Mouse (Mus musculus): ENCODE results near the gene Imp3. TPM values are rescaled to one million over a fixed set of nuclear protein-coding genes. Genes with fewer than 3 reads are reported as not detected.
"Not testable (repeated sequence)": the region's sequence is repeated elsewhere in the genome, so short reads cannot be mapped to it uniquely, and the experiment has no call there.

Imp3 gene
- polyA plus RNA-seq, 1 experiment from 2014 or later, result 73.9 TPM

DNA sequence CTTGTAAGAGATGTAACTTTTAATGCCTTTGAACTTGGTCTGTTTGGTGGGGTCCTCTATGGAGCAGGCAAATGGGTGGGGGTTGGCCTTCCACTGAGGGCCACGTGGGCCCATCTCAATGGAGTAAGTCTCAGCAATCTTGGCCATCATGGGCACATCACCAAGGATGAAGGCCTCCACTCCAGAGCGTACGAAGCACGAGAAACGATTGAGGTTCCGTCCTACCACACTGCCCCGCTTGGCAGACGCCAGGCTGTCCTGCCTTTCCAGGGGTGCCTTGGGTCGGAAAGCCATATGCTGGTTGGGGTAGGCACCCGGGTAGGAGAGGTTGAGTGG, 11.3 kb upstream of the Imp3 start:
- Histone ChIP-seq H3K4me3 (replicated peaks; ENCODE audit: low read length) (peak overlapping the region; percentile 44), H3K36me3 (ENCODE audit: control insufficient read depth, insufficient read depth, low read length) (peaks cover 11% of the 10 kb centered on the region), H3K4me1 (ENCODE audit: control insufficient read depth, insufficient read depth, low read length) (peaks cover 40% of the 10 kb centered on the region), H3K9ac (ENCODE audit: low read length) (no peak overlapping the region), H3K4me2 (ENCODE audit: low read depth, low read length) (peak overlapping the region; percentile 89), H3K27me3 (ENCODE audit: control insufficient read depth, insufficient read depth, low read length) (no peaks in the 10 kb centered on the region), H3K27ac (ENCODE audit: low read length) (no peak overlapping the region), H3K9me3 (replicated peaks; ENCODE audit: control insufficient read depth, low read length) (no peaks in the 10 kb centered on the region; the same call in 1 of the 2 replicates)
- WGBS, result 94% methylated on average over 10 of the region's 10 CpGs
- no peak for ATAC-seq (ENCODE audit: insufficient read depth, low FRiP score)

DNA sequence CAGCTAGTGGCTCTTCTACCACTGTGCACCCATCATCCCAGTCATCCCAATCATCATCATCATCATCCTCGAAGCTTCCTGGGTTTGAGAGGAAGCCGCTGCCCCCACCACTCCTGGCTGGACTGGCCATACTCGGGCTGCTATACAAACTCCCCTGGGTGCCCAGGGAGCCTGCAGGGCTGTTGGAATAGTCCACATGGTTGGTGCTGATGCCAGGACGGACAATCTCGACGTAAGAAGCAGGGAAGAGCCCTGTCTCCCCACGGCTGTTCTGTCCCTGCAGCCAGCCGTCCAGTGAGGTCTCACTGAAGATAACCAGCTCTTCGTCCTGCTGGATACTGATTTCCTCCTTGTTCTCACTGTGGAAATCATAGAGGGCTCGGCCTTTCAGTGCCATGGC, 10.9 kb upstream of the Imp3 start:
- Histone ChIP-seq H3K4me2 (ENCODE audit: low read depth, low read length) (peak overlapping the region; percentile 89), H3K27ac (ENCODE audit: low read length) (peak overlapping the region; percentile 97), H3K4me3 (replicated peaks; ENCODE audit: low read length) (peak overlapping the region; percentile 73), H3K4me1 (ENCODE audit: control insufficient read depth, insufficient read depth, low read length) (peaks cover 40% of the 10 kb centered on the region), H3K9ac (ENCODE audit: low read length) (peak overlapping the region; percentile 84), H3K36me3 (ENCODE audit: control insufficient read depth, insufficient read depth, low read length) (peaks cover 10% of the 10 kb centered on the region), H3K27me3 (ENCODE audit: control insufficient read depth, insufficient read depth, low read length) (no peaks in the 10 kb centered on the region; the same call in 1 of the 2 replicates), H3K9me3 (replicated peaks; ENCODE audit: control insufficient read depth, low read length) (no peaks in the 10 kb centered on the region; the same call in 1 of the 2 replicates)
- WGBS, result 74% methylated on average over 10 of the region's 10 CpGs
- no peak for ATAC-seq (ENCODE audit: insufficient read depth, low FRiP score)

DNA sequence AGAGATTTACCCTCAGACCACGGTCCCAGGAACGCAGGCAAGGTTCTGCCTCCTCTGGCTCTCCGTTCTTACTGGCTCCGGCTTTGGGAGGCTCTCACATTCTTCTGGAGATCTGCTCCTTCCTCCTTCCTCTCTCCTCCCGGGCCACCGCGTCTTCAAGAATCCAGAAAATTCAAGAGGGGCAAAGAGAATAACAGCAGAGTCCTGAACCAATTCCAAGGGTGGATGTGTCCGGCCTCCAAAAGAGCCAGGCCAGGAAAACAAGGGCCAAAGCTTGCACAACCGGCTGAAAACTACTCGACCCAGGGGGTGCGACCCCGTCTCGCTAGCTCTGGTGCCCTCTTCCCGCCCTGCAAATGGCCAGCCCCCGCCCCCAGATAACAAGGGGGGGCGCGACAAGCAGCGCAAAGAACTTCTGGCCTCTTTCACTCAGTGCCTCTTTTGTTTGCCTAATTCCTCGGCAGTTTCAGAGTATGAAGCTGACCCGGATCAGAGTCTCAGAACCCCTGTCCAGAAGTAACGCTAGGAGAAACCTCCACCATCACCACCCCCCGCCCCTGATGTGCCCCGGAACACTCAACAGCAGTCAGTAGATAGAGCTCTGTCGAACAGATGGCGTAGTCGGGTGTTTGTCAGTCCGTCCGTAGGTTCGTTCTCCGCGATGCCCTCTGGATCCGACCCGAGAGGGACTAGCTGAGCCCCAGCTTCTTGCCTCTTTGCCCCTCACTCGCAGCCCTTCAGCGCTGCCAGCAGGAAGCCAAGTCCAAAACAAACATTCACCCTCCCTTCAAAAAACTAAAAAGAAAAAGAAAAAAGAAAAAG, 9.9 kb upstream of the Imp3 start:
- H3K9me3 ChIP-seq (replicated peaks; ENCODE audit: control insufficient read depth, low read length), result no peaks in the 10 kb centered on the region
- WGBS, result under 1% methylated on average over 35 of the region's 35 CpGs
- no peaks in the 10 kb centered on the region; the same call in 1 of the 2 replicates for H3K27me3 ChIP-seq (ENCODE audit: control insufficient read depth, insufficient read depth, low read length)
- peak overlapping the region; percentile 84 for H3K9ac ChIP-seq (ENCODE audit: low read length)
- H3K36me3 ChIP-seq (ENCODE audit: control insufficient read depth, insufficient read depth, low read length), result 0 out of 2 replicates have a peak, but pooled peaks cover under 1% of the 10 kb centered on the region
- peak; percentile 15; the same call in 1 of the 2 replicates for ATAC-seq (ENCODE audit: insufficient read depth, low FRiP score)
- peaks cover 40% of the 10 kb centered on the region for H3K4me1 ChIP-seq (ENCODE audit: control insufficient read depth, insufficient read depth, low read length)
- H3K4me2 ChIP-seq (ENCODE audit: low read depth, low read length), result peak overlapping the region; percentile 89
- peak overlapping the region; percentile 97 for H3K27ac ChIP-seq (ENCODE audit: low read length)
- peak overlapping the region; percentile 73 for H3K4me3 ChIP-seq (replicated peaks; ENCODE audit: low read length)

DNA sequence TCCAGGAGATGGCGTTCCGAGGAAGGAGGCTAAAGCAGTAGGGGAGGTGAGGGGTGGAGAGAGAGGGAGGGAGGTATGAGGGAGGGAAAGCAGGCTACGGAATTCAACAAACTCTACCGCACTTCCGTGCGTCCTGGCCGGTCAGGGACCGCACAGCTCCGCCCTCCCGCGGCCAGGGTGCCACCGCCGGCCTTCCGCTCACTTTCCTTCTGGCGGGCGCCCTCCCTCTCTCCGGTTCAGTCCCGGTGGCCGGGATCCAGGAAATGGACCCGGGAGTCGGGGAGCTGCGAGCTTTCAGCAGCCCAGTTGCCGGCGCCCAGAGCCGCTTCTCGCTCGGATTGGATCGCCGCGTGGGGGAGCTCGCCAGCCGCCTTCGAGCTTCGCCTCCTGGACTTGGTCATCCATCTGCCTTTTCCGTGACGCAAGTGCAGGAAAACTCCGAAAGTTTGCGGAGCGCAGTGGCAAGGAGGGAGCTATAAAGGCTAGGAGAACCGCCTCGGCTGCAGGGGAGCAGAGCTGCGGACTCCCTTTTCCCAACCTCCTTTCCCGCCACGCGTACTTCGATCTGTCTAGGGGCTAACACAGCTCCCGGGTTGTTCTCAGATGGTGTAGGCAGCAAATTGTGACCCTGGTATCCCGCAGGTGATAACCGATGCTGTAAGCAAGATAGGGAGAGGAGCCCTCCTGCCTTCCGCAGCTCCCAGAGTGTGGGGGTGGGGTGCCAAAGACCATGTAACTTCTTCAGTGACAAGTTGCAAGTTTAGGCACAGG, 9.0 kb upstream of the Imp3 start, which contains the start of gene Snx33:
TSS of gene Snx33 (minus strand) at position 331 of the 771 bp plus-strand sequence.
- no peaks in the 10 kb centered on the region for H3K36me3 ChIP-seq (ENCODE audit: control insufficient read depth, insufficient read depth, low read length)
- ATAC-seq (ENCODE audit: insufficient read depth, low FRiP score), result peak; percentile 84
- under 1% methylated on average over 50 of the region's 50 CpGs for WGBS

DNA sequence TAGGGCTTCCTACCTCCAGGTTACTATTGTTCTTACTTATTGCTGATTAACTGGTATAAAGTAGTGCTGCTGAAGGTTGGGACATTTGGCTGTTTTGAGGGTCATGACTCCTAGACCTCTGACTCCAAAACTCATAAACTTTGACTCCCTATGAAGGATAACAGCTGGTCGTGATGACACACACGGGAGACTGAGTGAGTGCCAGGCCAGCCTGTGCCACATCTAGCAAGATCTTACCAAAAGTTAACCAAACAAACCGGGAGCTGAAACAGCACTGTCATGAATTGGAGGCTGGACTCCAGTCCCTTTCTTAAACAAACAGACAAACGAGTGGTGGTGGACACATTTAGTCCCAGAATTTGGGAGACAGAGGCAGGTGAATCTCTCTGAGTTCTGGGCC, 7.8 kb upstream of the Imp3 start:
- Histone ChIP-seq H3K4me3 (replicated peaks; ENCODE audit: low read length) (no peak overlapping the region), H3K27ac (ENCODE audit: low read length) (no peak overlapping the region), H3K9me3 (replicated peaks; ENCODE audit: control insufficient read depth, low read length) (no peaks in the 10 kb centered on the region), H3K4me2 (ENCODE audit: low read depth, low read length) (no peak overlapping the region), H3K27me3 (ENCODE audit: control insufficient read depth, insufficient read depth, low read length) (no peaks in the 10 kb centered on the region; the same call in 1 of the 2 replicates), H3K36me3 (ENCODE audit: control insufficient read depth, insufficient read depth, low read length) (no peaks in the 10 kb centered on the region), H3K4me1 (ENCODE audit: control insufficient read depth, insufficient read depth, low read length) (peaks cover 24% of the 10 kb centered on the region), H3K9ac (ENCODE audit: low read length) (no peak overlapping the region)
- WGBS, result 31% methylated on average over 4 of the region's 4 CpGs
- ATAC-seq (ENCODE audit: insufficient read depth, low FRiP score), result no peak

More for the DNA sequence above, 9.0 kb upstream of the Imp3 start, which contains the start of gene Snx33:
- peaks cover 37% of the 10 kb centered on the region for H3K4me1 ChIP-seq (ENCODE audit: control insufficient read depth, insufficient read depth, low read length)
- H3K27ac ChIP-seq (ENCODE audit: low read length), result peak within 1 kb of the TSS; percentile 97
- no peaks in the 10 kb centered on the region for H3K9me3 ChIP-seq (replicated peaks; ENCODE audit: control insufficient read depth, low read length)
- H3K4me3 ChIP-seq (replicated peaks; ENCODE audit: low read length), result peak within 1 kb of the TSS; percentile 73
- H3K27me3 ChIP-seq (ENCODE audit: control insufficient read depth, insufficient read depth, low read length), result no peaks in the 10 kb centered on the region; the same call in 1 of the 2 replicates
- H3K4me2 ChIP-seq (ENCODE audit: low read depth, low read length), result peak within 1 kb of the TSS; percentile 89
- H3K9ac ChIP-seq (ENCODE audit: low read length), result peak within 1 kb of the TSS; percentile 84

DNA sequence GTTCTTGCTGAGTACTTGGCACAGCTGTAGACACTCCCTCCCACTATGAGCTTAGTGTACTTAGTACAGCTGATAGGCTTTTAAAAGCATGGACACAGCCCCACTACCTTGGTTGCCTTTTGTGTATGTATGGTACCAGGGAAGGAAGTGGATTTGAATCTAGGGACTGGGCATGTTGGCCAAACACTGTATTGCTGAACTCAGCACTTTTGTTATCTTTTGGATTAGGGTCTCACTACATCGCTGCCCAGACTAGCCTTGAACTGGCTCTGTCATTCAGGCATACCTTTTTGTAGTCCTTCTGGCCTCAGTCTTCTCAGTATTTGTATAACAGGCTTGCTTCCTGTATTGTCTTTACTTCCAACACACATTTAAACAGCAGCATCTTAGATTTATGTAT, 6.7 kb upstream of the Imp3 start:
- H3K27ac ChIP-seq (ENCODE audit: low read length), result no peak overlapping the region
- no peak overlapping the region for H3K9ac ChIP-seq (ENCODE audit: low read length)
- ATAC-seq (ENCODE audit: insufficient read depth, low FRiP score), result no peak
- no peak overlapping the region for H3K4me2 ChIP-seq (ENCODE audit: low read depth, low read length)
- no peaks in the 10 kb centered on the region for H3K9me3 ChIP-seq (replicated peaks; ENCODE audit: control insufficient read depth, low read length)
- peaks cover 14% of the 10 kb centered on the region for H3K4me1 ChIP-seq (ENCODE audit: control insufficient read depth, insufficient read depth, low read length)
- no peaks in the 10 kb centered on the region; the same call in 1 of the 2 replicates for H3K27me3 ChIP-seq (ENCODE audit: control insufficient read depth, insufficient read depth, low read length)
- H3K36me3 ChIP-seq (ENCODE audit: control insufficient read depth, insufficient read depth, low read length), result no peaks in the 10 kb centered on the region
- no peak overlapping the region for H3K4me3 ChIP-seq (replicated peaks; ENCODE audit: low read length)
- 67% methylated on average over 1 of the region's 1 CpGs for WGBS

DNA sequence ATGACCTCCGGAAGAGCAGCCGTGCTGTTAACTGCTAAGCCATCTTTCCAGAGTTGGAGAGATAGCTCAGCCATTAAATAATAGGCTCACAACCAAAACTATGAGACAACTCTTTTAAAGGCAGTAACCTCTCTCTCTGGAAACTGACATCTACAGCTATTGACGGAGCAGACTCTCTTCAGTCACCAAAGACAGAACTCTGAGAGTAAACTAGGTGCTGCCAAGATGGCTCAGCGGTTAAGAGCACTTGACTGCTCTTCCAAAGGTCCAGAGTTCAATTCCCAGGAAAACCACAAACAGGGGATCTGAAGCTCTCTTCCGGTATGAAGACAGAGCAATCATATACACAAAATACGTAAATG, 433 bp upstream of the Imp3 start:
- Histone ChIP-seq H3K4me2 (ENCODE audit: low read depth, low read length) (peak overlapping the region; percentile 79), H3K27ac (ENCODE audit: low read length) (peak overlapping the region; percentile 41; the same call in 1 of the 2 replicates), H3K36me3 (ENCODE audit: control insufficient read depth, insufficient read depth, low read length) (no peaks in the 10 kb centered on the region), H3K27me3 (ENCODE audit: control insufficient read depth, insufficient read depth, low read length) (no peaks in the 10 kb centered on the region), H3K4me3 (replicated peaks; ENCODE audit: low read length) (peak overlapping the region; percentile 84), H3K9me3 (replicated peaks; ENCODE audit: control insufficient read depth, low read length) (no peaks in the 10 kb centered on the region), H3K9ac (ENCODE audit: low read length) (peak overlapping the region; percentile 69), H3K4me1 (ENCODE audit: control insufficient read depth, insufficient read depth, low read length) (peaks cover 17% of the 10 kb centered on the region)
- WGBS, result 11% methylated on average over 6 of the region's 6 CpGs
- 0 out of 2 replicates have a peak, but pooled peaks have one; percentile 5 for ATAC-seq (ENCODE audit: insufficient read depth, low FRiP score)

DNA sequence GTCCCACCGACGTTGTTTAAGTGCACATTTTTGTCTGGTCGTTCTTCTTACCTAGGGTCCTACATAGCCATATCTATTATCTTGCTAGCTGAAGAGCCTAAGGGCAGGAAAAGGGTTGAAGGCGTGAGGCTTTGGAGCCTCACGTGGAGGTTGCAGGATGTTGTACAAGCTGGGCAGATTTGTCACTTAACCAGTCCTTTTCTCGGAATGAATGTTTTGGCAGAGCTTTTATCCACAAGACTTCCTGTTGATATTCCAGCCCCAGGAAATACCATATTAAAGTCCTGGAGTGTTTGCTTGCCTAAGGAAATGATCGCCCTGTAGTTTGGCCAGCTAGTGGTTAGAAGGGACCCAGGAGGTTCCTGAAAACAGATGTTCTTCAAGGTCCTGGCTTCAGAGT, 1.1 kb downstream of the Imp3 start:
- peak overlapping the region; percentile 69 for H3K4me2 ChIP-seq (ENCODE audit: low read depth, low read length)
- H3K27me3 ChIP-seq (ENCODE audit: control insufficient read depth, insufficient read depth, low read length), result no peaks in the 10 kb centered on the region
- H3K4me3 ChIP-seq (replicated peaks; ENCODE audit: low read length), result peak overlapping the region; percentile 84
- WGBS, result under 1% methylated on average over 7 of the region's 7 CpGs
- peak overlapping the region; percentile 90 for H3K9ac ChIP-seq (ENCODE audit: low read length)
- ATAC-seq (ENCODE audit: insufficient read depth, low FRiP score), result no peak
- H3K36me3 ChIP-seq (ENCODE audit: control insufficient read depth, insufficient read depth, low read length), result no peaks in the 10 kb centered on the region
- no peaks in the 10 kb centered on the region for H3K9me3 ChIP-seq (replicated peaks; ENCODE audit: control insufficient read depth, low read length)
- H3K4me1 ChIP-seq (ENCODE audit: control insufficient read depth, insufficient read depth, low read length), result peaks cover 17% of the 10 kb centered on the region
- H3K27ac ChIP-seq (ENCODE audit: low read length), result peak overlapping the region; percentile 93

DNA sequence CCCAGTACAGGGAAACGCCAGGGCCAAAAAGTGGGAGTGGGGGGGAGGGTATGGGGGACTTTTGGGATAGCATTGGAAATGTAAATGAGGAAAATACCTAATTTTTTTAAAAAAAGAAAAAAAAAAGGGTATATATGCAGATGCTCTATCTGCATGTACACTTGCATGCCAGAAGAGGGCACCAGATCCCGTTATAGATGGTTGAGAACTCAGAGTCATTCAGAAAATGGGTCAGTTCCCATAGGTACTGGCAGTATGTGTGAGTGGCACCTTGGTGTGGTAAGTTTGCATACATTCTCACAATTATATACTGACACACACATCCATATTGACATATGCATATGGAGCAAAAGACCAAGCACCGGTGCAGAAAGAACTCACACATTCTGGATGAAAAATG, 10.2 kb downstream of the Imp3 start:
- not testable (repeated sequence) for H3K4me1 ChIP-seq (ENCODE audit: control insufficient read depth, insufficient read depth, low read length); H3K9me3 ChIP-seq (replicated peaks; ENCODE audit: control insufficient read depth, low read length); ATAC-seq (ENCODE audit: insufficient read depth, low FRiP score); H3K27ac ChIP-seq (ENCODE audit: low read length); H3K4me2 ChIP-seq (ENCODE audit: low read depth, low read length); H3K9ac ChIP-seq (ENCODE audit: low read length); H3K27me3 ChIP-seq (ENCODE audit: control insufficient read depth, insufficient read depth, low read length); H3K4me3 ChIP-seq (replicated peaks; ENCODE audit: low read length); H3K36me3 ChIP-seq (ENCODE audit: control insufficient read depth, insufficient read depth, low read length)
- WGBS, result 25% methylated on average over 3 of the region's 3 CpGs
